Mouse (Mus musculus) lung, embryonic 16.5 days (tissue): ENCODE data around the gene Gm21788. TPM values are rescaled to one million over a fixed set of nuclear protein-coding genes. Genes with fewer than 3 reads are reported as not detected.
"Not testable (repeated sequence)": the region's sequence is repeated elsewhere in the genome, so short reads cannot be mapped to it uniquely, and the experiment has no call there.

Source experiments
- ATAC-seq: fragments of 200-750 bp; cut with Nextera tagmentation; 2 replicates; pipeline ENCODE4 v1.8.0; 2017; ENCODE audit warnings: low read depth, mild to moderate bottlenecking, moderate library complexity
- H3K27ac ChIP-seq: fragments of 300-500 bp; sonication (generic); 2 replicates; pipeline ENCODE4 v1.5.1; 2014; ENCODE audit warnings: mild to moderate bottlenecking, control low read depth, low read length
- H3K27me3 ChIP-seq: fragments of 300-500 bp; sonication (generic); 2 replicates; pipeline ENCODE4 v1.6.1; 2014; ENCODE audit warnings: low read depth, low read length, mixed read lengths; ENCODE audit not compliant: control insufficient read depth, insufficient read depth
- H3K36me3 ChIP-seq: fragments of 300-500 bp; sonication (generic); 2 replicates; pipeline ENCODE4 v1.6.1; 2014; ENCODE audit warnings: low read length; ENCODE audit not compliant: control insufficient read depth, insufficient read depth
- H3K4me1 ChIP-seq: fragments of 300-500 bp; sonication (generic); replicated peaks from 2 replicates; pipeline ENCODE4 v1.6.1; 2014; ENCODE audit warnings: low read length, mixed read lengths; ENCODE audit not compliant: control insufficient read depth, insufficient read depth
- H3K4me2 ChIP-seq: fragments of 300-500 bp; sonication (generic); 2 replicates; pipeline ENCODE4 v1.6.1; 2014; ENCODE audit warnings: low read depth, low read length, control low read depth
- H3K4me3 ChIP-seq: fragments of 300-500 bp; sonication (generic); 2 replicates; pipeline ENCODE4 v1.5.1; 2014; ENCODE audit warnings: mild to moderate bottlenecking, low read length, control low read depth
- H3K9ac ChIP-seq: fragments of 300-500 bp; sonication (generic); 2 replicates; pipeline ENCODE4 v1.6.1; 2014; ENCODE audit warnings: low read length, control low read depth
- H3K9me3 ChIP-seq: fragments of 300-500 bp; sonication (generic); 2 replicates; pipeline ENCODE4 v1.6.1; 2016; ENCODE audit warnings: low read length; ENCODE audit not compliant: control insufficient read depth
- WGBS: fragments of 180-500 bp; shearing (Covaris S2); extraction: QIAGEN DNeasy Blood & Tissue Kit; methylation state at CpG from one replicate; pipeline ENCODE4 v1.1.7; 2014; 5-methylcytosine and 5-hydroxymethylcytosine counted together
- polyA plus RNA-seq: library from polyadenylated mRNA; unstranded; fragments of >200 nt; fragmentation: Nextera tagmentation; extraction: Ambion mirVana; gene quantifications from 2 replicates; pipeline ENCODE4 v1.2.1, GENCODE M21; 2015

The Gm21788 gene
- polyA plus RNA-seq: not detected in 2 replicates

- ATAC-seq, H3K36me3 ChIP-seq, H3K4me3 ChIP-seq, H3K9ac ChIP-seq, H3K4me1 ChIP-seq, H3K4me2 ChIP-seq, H3K9me3 ChIP-seq, H3K27ac ChIP-seq, H3K27me3 ChIP-seq: not testable (repeated sequence)
- WGBS: no CpG with 5 or more reads among the region's 3 CpGs
These were observed at the start of gene Gm21788 for GRCm38 (mm10) chrY:7404710-7405109. Gene Gm21788, plus strand, starts transcription at chrY:7405010.

Other genes with a start within 250 kb of the Gm21788 start
- gene Gm21244, start 235.7 kb upstream of the Gm21788 start, polyA plus RNA-seq: not detected in 2 replicates
- not detected in 2 replicates for gene Gm28998, start 151.2 kb upstream of the Gm21788 start, polyA plus RNA-seq
- not detected in 2 replicates for gene Gm20826, start 233.5 kb downstream of the Gm21788 start, polyA plus RNA-seq